Mouse (Mus musculus): ENCODE results near the gene Folr2.
A peak's percentile ranks its signal among the peaks of the same experiment; 100 is the strongest.

Gene Folr2

GRCm38 (mm10) chr7:101866491-101867265 lies 9.7 kb upstream of the Folr2 start:
- DNase-seq (ENCODE audit: low read depth, low spot score): no peak

GRCm38 (mm10) chr7:101863415-101863814 lies 6.4 kb upstream of the Folr2 start, which contains the start of gene Anapc15:
TSS of gene Anapc15 (plus strand) at chr7:101863715.
- no peak for DNase-seq (ENCODE audit: low read depth, low spot score)

GRCm38 (mm10) chr7:101862291-101862690 lies 5.3 kb upstream of the Folr2 start:
- no peak for DNase-seq (ENCODE audit: low read depth, low spot score)

GRCm38 (mm10) chr7:101860978-101861377 lies 4.0 kb upstream of the Folr2 start:
- DNase-seq (ENCODE audit: low read depth, low spot score): no peak

GRCm38 (mm10) chr7:101858362-101858761 lies 1.4 kb upstream of the Folr2 start:
- no peak for DNase-seq (ENCODE audit: low read depth, low spot score)

- no peak for DNase-seq (ENCODE audit: low read depth, low spot score)
Measured at GRCm38 (mm10) chr7:101853816-101854215, 3.2 kb downstream of the Folr2 start.

GRCm38 (mm10) chr7:101852846-101853245 lies 4.1 kb downstream of the Folr2 start:
- DNase-seq (ENCODE audit: low read depth, low spot score): no peak

GRCm38 (mm10) chr7:101851689-101852088 lies 5.3 kb downstream of the Folr2 start:
- DNase-seq (ENCODE audit: low read depth, low spot score): no peak

- DNase-seq (ENCODE audit: low read depth, low spot score): no peak
Measured at GRCm38 (mm10) chr7:101847934-101848333, 9.1 kb downstream of the Folr2 start.

- no peak for DNase-seq (ENCODE audit: low read depth, low spot score)
Measured at GRCm38 (mm10) chr7:101844186-101844585, 12.8 kb downstream of the Folr2 start.

- peak; percentile 89 for DNase-seq (ENCODE audit: low read depth, low spot score)
Measured at GRCm38 (mm10) chr7:101837606-101838471, 19.2 kb downstream of the Folr2 start, which contains the start of gene Inppl1. TSS of gene Inppl1 (minus strand) at chr7:101838229.

- DNase-seq (ENCODE audit: low read depth, low spot score): no peak
Measured at GRCm38 (mm10) chr7:101837154-101837605, 19.8 kb downstream of the Folr2 start.

GRCm38 (mm10) chr7:101836271-101837153 lies 20.5 kb downstream of the Folr2 start:
- DNase-seq (ENCODE audit: low read depth, low spot score): no peak

GRCm38 (mm10) chr7:101835457-101836109 lies 21.4 kb downstream of the Folr2 start:
- no peak for DNase-seq (ENCODE audit: low read depth, low spot score)

GRCm38 (mm10) chr7:101834903-101835302 lies 22.1 kb downstream of the Folr2 start:
- DNase-seq (ENCODE audit: low read depth, low spot score): no peak

- DNase-seq (ENCODE audit: low read depth, low spot score): no peak
Measured at GRCm38 (mm10) chr7:101833916-101834584, 22.9 kb downstream of the Folr2 start.

- no peak for DNase-seq (ENCODE audit: low read depth, low spot score)
Measured at GRCm38 (mm10) chr7:101833352-101833751, 23.6 kb downstream of the Folr2 start.

- DNase-seq (ENCODE audit: low read depth, low spot score): no peak
Measured at GRCm38 (mm10) chr7:101832372-101832771, 24.6 kb downstream of the Folr2 start.

- DNase-seq (ENCODE audit: low read depth, low spot score): no peak
Measured at GRCm38 (mm10) chr7:101831437-101831836, 25.6 kb downstream of the Folr2 start.

GRCm38 (mm10) chr7:101830373-101830772 lies 26.6 kb downstream of the Folr2 start:
- DNase-seq (ENCODE audit: low read depth, low spot score): no peak
